Mouse (Mus musculus) heart, adult 2 months (tissue): ENCODE data around the gene Rab8b.

Experiments used
- EP300 ChIP-seq: fragments of 200-500 bp; IDR thresholded peaks from 2 replicates; pipeline ENCODE4 v1.6.1; 2011; ENCODE audit warnings: low read depth, low read length, control low read depth; ENCODE audit not compliant: insufficient read depth
- POLR2A ChIP-seq: fragments of 200-500 bp; IDR thresholded peaks from 2 replicates; pipeline ENCODE4 v1.6.1; 2011; ENCODE audit warnings: mild to moderate bottlenecking, low read depth, low read length, control low read depth; ENCODE audit not compliant: insufficient read depth

- no peak for TF ChIP-seq POLR2A
- TF ChIP-seq EP300: no peak
These were observed 32.1 kb downstream of the Rab8b start for GRCm38 (mm10) chr9:66887301-66887902.
